Mouse (Mus musculus) liver, postnatal 0 days (tissue): Measurements from ENCODE around the gene Vmn1r218. TPM values are rescaled to one million over a fixed set of nuclear protein-coding genes. Genes with fewer than 3 reads are reported as not detected.
"Not testable (repeated sequence)": the region's sequence is repeated elsewhere in the genome, so short reads cannot be mapped to it uniquely, and the experiment has no call there.

ENCODE experiments used
- ATAC-seq: fragments of 200-750 bp; cut with Nextera tagmentation; 2 replicates; pipeline ENCODE4 v1.8.0; 2017; ENCODE audit warnings: mild to moderate bottlenecking, moderate library complexity
- DNase-seq: peaks from one replicate; pipeline ENCODE4 v3.0.0-alpha.2; 2016
- H3K27ac ChIP-seq: fragments of 300-500 bp; sonication (generic); 2 replicates; pipeline ENCODE4 v1.5.1; 2014; ENCODE audit warnings: antibody characterized with exemption, moderate library complexity, mild to moderate bottlenecking, low read depth
- H3K27me3 ChIP-seq: fragments of 300-500 bp; sonication (generic); 2 replicates; pipeline ENCODE4 v1.6.1; 2014; ENCODE audit warnings: low read length, control low read depth, mixed read lengths; ENCODE audit not compliant: insufficient read depth
- H3K36me3 ChIP-seq: fragments of 300-500 bp; sonication (generic); replicated peaks from 2 replicates; pipeline ENCODE4 v1.6.1; 2014; ENCODE audit warnings: mild to moderate bottlenecking, control low read depth, low read length, moderate library complexity, mixed read lengths; ENCODE audit not compliant: insufficient read depth
- H3K4me1 ChIP-seq: fragments of 300-500 bp; sonication (generic); 2 replicates; pipeline ENCODE4 v1.6.1; 2014; ENCODE audit warnings: antibody characterized with exemption, mild to moderate bottlenecking, control low read depth; ENCODE audit not compliant: insufficient read depth
- H3K4me2 ChIP-seq: fragments of 300-500 bp; sonication (generic); 2 replicates; pipeline ENCODE4 v1.6.1; 2014; ENCODE audit warnings: low read depth, mild to moderate bottlenecking, low read length, moderate library complexity, mixed read lengths
- H3K4me3 ChIP-seq: fragments of 300-500 bp; sonication (generic); 2 replicates; pipeline ENCODE4 v1.5.1; 2014; ENCODE audit warnings: low read depth, low read length
- H3K9ac ChIP-seq: fragments of 300-500 bp; sonication (generic); replicated peaks from 2 replicates; pipeline ENCODE4 v1.6.1; 2014; ENCODE audit warnings: mild to moderate bottlenecking, moderate library complexity
- H3K9me3 ChIP-seq: fragments of 300-500 bp; sonication (generic); 2 replicates; pipeline ENCODE4 v1.6.1; 2016; ENCODE audit warnings: mild to moderate bottlenecking, control low read depth, low read length, mixed read lengths
- CTCF ChIP-seq: sonication (generic); IDR thresholded peaks from 2 replicates; pipeline ENCODE4 v1.5.1; 2016; ENCODE audit warnings: antibody characterized with exemption, low read depth
- EP300 ChIP-seq: IDR thresholded peaks from 2 replicates; pipeline ENCODE4 v1.6.1; 2016; ENCODE audit warnings: antibody characterized with exemption, low read depth, mild to moderate bottlenecking
- WGBS: fragments of 180-500 bp; shearing (Covaris S2); extraction: QIAGEN DNeasy Blood & Tissue Kit; methylation state at CpG from one replicate; pipeline ENCODE4 v1.1.7; 2014; ENCODE audit not compliant: insufficient replicate concordance; 5-methylcytosine and 5-hydroxymethylcytosine counted together
- polyA plus RNA-seq: library from polyadenylated mRNA; unstranded; fragments of >200 nt; fragmentation: Nextera tagmentation; extraction: Ambion mirVana; gene quantifications from 2 replicates; pipeline ENCODE4 v1.2.1, GENCODE M21; 2015

The Vmn1r218 gene
- not detected in 2 replicates for polyA plus RNA-seq

DNA sequence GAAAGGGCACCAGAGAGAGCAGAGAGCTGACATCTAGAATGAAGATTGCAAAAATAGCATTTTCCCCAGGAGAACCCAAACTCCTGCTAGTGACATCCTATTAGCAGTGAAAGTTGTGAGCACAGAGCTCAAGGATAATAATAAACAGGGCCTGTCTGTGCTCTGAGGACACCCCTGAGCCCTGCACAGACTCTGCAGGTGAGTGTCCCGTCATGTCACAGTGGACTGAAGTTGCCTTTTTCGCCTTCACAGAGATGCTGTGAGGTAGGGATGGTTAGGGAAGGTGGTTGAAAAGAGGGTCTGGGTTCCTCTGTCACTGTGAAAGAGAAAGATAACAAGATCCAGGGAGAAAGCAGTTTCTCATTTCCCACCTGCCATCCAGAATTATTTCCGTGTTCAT, at the start of gene Vmn1r218:
Vmn1r218 (plus strand) TSS at position 57 of the 400 bp plus-strand sequence.
- WGBS: 68% methylated on average over 3 of the region's 3 CpGs
- Histone ChIP-seq H3K9me3 (no peaks in the 10 kb centered on the region), H3K27ac (no peak within 1 kb of the TSS), H3K4me2 (no peak within 1 kb of the TSS), H3K27me3 (no peaks in the 10 kb centered on the region), H3K4me3 (no peak within 1 kb of the TSS), H3K9ac (no peak within 1 kb of the TSS), H3K4me1 (no peaks in the 10 kb centered on the region), H3K36me3 (no peaks in the 10 kb centered on the region)
- TF ChIP-seq CTCF: no peak
- ATAC-seq (no peak), DNase-seq (no peak)

DNA sequence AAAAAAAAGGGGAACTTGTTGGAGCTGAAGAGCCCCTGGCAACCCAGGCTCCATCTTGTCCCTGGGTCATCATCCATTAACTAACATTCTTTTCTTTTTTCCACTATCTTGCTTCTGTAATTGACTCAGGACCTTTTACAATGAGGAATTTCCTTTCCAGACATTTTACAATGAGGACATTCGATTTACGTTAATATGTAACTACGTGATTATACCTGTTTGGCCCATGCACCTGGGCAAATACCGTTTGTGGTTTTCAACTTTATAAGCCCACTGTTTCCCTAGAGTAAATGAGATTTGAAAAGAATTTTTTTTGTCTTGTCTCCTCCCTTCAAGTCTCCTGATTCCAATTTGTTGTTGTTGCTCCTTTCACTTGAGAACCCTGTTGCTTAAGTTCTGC, 38.6 kb upstream of the Vmn1r218 start:
- no peaks in the 10 kb centered on the region for H3K27me3 ChIP-seq
- no peak for ATAC-seq
- 77% methylated on average over 4 of the region's 4 CpGs for WGBS
- H3K9me3 ChIP-seq: no peaks in the 10 kb centered on the region; the same call in 1 of the 2 replicates
- H3K4me2 ChIP-seq: no peak overlapping the region
- no peaks in the 10 kb centered on the region for H3K36me3 ChIP-seq
- no peak overlapping the region for H3K9ac ChIP-seq
- no peak for TF ChIP-seq EP300
- TF ChIP-seq CTCF: no peak
- no peak for DNase-seq
- H3K4me1 ChIP-seq: no peaks in the 10 kb centered on the region
- H3K4me3 ChIP-seq: no peak overlapping the region
- no peak overlapping the region for H3K27ac ChIP-seq

DNA sequence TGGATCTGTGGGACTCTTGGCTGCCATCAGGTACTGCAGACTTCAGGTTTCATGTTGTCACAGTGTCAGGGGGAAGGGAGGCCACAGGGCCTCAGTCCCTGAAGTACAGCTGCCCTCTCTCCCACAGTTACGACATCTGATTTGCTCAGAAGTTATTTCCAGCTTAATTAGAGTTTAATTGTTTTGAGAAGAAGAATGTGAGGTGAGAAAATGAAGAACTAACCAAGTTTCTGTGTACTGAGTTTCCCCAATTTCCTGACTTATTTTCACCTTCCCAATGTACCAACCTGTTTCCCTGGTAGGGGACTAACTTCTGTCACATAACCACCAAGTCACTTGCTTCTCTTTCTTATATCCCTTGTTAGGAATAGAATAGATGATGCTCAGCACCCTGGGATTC, 14.8 kb upstream of the Vmn1r218 start, which contains the start of gene Vmn1r217:
Vmn1r217 (minus strand) TSS at position 101 of the 400 bp plus-strand sequence.
- DNase-seq, H3K4me3 ChIP-seq, H3K9me3 ChIP-seq, H3K36me3 ChIP-seq, H3K27me3 ChIP-seq, H3K27ac ChIP-seq, H3K4me1 ChIP-seq, H3K4me2 ChIP-seq, ATAC-seq, H3K9ac ChIP-seq: not testable (repeated sequence)
- WGBS: 59% methylated on average over 1 of the region's 1 CpGs

DNA sequence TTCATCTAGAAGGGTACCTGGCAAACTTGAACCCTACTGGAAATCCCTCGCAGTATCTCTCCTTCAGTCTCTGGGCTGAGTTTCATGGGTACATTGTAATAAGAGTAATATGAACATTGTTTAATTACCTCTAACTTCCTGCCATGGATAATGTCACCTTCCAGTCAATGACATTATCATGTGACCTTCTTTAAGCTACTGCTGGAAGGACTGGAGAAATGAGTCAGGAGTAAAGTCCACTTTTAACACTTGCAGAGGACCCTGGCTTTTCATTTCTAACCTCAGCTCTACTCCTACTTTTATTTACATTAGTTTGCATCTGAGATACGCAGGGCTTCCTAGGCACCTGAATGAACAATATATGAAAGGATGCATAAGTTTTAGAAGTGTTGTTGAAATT, 12.3 kb upstream of the Vmn1r218 start:
- DNase-seq (no peak), ATAC-seq (no peak)
- no peaks in the 10 kb centered on the region for H3K27me3 ChIP-seq
- H3K36me3 ChIP-seq: no peaks in the 10 kb centered on the region
- TF ChIP-seq EP300: no peak
- no peak for TF ChIP-seq CTCF
- H3K4me1 ChIP-seq: no peaks in the 10 kb centered on the region
- no peak overlapping the region for H3K9ac ChIP-seq
- no peak overlapping the region for H3K4me3 ChIP-seq
- no peak overlapping the region for H3K4me2 ChIP-seq
- WGBS: 73% methylated on average over 2 of the region's 2 CpGs
- no peaks in the 10 kb centered on the region for H3K9me3 ChIP-seq
- no peak overlapping the region for H3K27ac ChIP-seq

DNA sequence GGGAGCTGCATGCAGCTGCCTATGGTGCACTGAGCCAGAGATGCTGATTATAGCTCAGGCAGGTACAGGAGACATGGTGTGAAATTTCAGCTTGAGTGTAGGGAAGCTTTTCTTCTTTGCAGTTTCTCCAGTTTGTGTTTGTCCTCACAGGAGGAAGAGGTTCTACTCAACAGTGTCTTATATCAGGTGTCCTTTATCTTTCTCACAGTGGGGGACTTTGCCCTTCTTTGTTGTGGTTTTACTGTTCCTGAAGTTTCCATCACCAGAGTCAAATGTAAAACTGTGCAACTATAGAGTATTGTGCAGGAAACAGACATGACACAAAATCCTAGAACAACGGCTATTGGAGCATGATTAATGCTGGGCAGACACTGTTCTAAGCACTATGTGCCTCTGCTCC, 546 bp downstream of the Vmn1r218 start:
- H3K36me3 ChIP-seq: no peaks in the 10 kb centered on the region
- 73% methylated on average over 1 of the region's 1 CpGs for WGBS
- no peaks in the 10 kb centered on the region for H3K9me3 ChIP-seq
- H3K27ac ChIP-seq: no peak overlapping the region
- no peak overlapping the region for H3K4me2 ChIP-seq
- no peaks in the 10 kb centered on the region for H3K4me1 ChIP-seq
- H3K4me3 ChIP-seq: no peak overlapping the region
- H3K9ac ChIP-seq: no peak overlapping the region
- no peak for ATAC-seq
- no peaks in the 10 kb centered on the region for H3K27me3 ChIP-seq
- no peak for TF ChIP-seq CTCF
- no peak for TF ChIP-seq EP300
- no peak for DNase-seq

DNA sequence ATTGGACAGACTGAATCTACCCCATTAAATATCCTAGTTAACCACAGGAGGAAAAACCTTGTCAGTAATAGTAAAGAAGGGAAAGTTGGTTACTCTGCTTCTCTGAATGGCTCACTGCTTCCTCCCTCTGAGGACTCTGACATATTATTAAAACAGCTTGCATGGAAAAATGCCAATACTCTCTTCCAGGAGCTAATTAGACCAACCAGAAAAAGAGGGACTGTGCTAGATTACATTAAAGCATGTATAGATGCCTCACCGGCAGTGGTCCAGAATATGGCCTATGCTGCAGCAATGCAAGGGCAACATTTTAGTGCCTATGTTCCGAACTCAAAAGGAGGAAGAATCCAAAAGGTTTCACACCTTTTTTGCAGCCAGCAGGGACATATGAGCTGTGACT, 5.9 kb downstream of the Vmn1r218 start:
- H3K27ac ChIP-seq: no peak overlapping the region
- no peaks in the 10 kb centered on the region for H3K4me1 ChIP-seq
- no peaks in the 10 kb centered on the region for H3K27me3 ChIP-seq
- H3K4me3 ChIP-seq: no peak overlapping the region
- TF ChIP-seq EP300 (no peak), CTCF (no peak)
- H3K9ac ChIP-seq: no peak overlapping the region
- no peak overlapping the region for H3K4me2 ChIP-seq
- no peak for ATAC-seq
- no peak for DNase-seq
- WGBS: 81% methylated on average over 2 of the region's 2 CpGs
- H3K36me3 ChIP-seq: no peaks in the 10 kb centered on the region
- no peaks in the 10 kb centered on the region for H3K9me3 ChIP-seq

DNA sequence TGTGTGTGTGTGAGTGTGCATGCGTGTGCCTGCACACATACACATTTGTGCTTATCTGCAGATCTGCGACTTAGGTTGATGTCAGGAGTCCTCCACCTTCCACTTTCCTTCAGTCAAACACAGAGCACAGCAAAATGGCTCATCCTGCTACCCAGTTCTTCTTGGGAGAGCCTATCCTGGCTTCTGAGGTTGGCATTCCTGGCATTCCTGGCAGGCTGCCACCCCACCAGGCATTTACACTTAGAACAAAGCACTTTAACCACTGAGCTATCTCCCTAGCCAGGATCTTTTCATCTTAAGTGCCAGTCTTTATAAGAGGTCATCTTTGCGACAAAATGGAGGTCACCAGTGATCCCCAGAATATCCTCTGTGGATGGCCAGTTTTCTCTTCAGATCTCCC, 24.9 kb downstream of the Vmn1r218 start:
- ATAC-seq (no peak), DNase-seq (no peak)
- H3K9ac ChIP-seq: no peak overlapping the region
- H3K9me3 ChIP-seq: no peaks in the 10 kb centered on the region
- H3K27ac ChIP-seq: no peak overlapping the region
- H3K4me1 ChIP-seq: no peaks in the 10 kb centered on the region
- 71% methylated on average over 3 of the region's 3 CpGs for WGBS
- H3K4me2 ChIP-seq: no peak overlapping the region
- no peaks in the 10 kb centered on the region for H3K36me3 ChIP-seq
- no peaks in the 10 kb centered on the region for H3K27me3 ChIP-seq
- no peak overlapping the region for H3K4me3 ChIP-seq
- TF ChIP-seq CTCF: no peak
- TF ChIP-seq EP300: no peak
